Mouse (Mus musculus): ENCODE data around the gene Odf3l2.
A peak's percentile ranks its signal among the peaks of the same experiment; 100 is the strongest.

The Odf3l2 gene

GRCm38 (mm10) chr10:79645711-79646110 lies at the start of gene Odf3l2:
Gene Odf3l2 (minus strand): TSS chr10:79645738.
- no peak for DNase-seq (ENCODE audit: low spot score)

GRCm38 (mm10) chr10:79694379-79694655 lies 48.8 kb upstream of the Odf3l2 start:
- no peak for DNase-seq (ENCODE audit: low spot score)

GRCm38 (mm10) chr10:79693580-79694378 lies 48.2 kb upstream of the Odf3l2 start:
- DNase-seq (ENCODE audit: low spot score): no peak

DNA sequence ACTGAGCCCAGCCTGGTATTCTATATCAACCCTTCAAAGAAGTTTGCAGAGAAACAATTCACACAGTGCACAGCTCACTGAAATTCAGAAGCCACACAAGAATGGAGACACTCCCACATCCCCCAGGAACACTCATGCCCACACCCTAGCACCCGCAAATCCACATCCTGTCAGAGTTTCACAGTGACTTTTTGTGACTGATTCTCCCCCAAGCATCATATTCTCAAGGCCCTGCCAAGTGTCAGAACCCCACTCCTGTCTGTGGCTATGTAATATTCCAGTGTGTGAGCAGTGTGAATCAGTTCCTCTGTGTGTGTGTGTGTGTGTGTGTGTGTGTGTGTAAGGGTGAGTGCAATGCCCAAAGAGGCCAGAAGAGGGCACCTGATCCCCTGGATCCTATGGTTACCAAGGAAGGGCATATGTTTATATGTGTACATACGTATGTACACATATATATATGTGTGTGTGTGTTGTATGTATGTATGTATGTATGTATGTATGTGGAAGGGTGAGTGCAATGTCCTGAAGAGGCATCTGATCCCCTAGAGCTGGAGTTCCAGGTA lies 46.5 kb upstream of the Odf3l2 start:
- DNase-seq (ENCODE audit: low spot score): no peak

DNA sequence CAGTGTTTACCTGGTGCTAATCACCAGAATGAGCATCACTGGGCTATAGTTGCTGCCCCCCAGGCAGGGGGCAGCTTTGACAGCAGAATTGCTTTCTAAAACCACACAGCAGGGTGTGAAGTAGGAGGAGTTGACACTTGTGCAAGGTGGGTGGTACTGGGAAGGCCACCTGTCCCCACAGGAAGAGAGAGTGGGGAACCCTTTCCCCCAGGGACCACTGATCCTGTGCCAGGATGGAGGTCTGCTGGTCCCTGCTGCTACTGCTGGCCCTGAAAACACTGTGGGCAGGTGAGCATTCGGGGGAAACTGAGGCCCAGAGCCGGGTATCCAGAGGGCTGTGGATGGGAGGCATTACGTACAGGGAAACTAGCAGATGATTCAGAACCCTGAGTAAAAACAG lies 43.6 kb upstream of the Odf3l2 start:
- no peak for DNase-seq (ENCODE audit: low spot score)

- no peak for DNase-seq (ENCODE audit: low spot score)
Measured at GRCm38 (mm10) chr10:79688720-79689119, 43.2 kb upstream of the Odf3l2 start, which contains the start of gene Gzmm. Gene Gzmm (plus strand): TSS chr10:79689020.

DNA sequence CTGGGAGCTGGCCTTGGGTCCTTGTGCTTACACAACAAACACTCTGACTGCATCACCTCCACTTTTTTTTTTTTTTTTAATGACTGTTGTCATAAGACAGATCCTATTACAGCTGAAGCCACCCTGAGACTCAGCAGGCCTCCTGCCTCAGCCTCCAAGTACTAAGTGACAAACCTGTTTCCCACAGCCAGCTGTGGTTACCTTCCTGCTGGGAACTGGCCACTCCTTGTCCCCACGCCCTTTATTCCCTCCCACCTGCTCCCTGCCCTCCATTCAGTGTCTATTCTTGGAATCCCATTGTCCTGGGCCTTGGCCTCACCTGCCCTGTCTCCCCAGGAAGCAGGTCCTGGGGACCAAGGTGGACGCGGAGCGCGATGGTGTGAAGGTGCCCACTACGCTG lies 42.0 kb upstream of the Odf3l2 start:
- DNase-seq (ENCODE audit: low spot score): no peak

DNA sequence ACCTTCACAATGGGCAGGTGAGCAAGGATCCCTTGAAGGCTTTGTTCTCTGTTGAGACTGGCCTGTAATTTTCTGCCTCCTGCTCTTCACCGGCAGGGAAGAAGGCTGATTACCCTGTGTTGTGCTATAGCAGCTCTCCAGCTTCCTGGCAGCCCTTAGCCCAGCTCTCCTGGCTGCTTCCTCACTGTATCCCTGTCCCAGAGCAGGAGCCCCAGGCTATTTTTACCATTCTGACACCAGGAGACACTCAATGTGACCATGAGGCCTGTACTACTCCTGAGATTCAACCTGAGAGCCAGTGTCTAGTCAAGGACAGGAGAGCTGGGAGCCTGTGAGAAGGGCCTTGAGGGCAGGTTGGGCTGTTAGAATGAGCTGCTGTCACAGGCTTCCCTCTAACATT lies 41.2 kb upstream of the Odf3l2 start:
- DNase-seq (ENCODE audit: low spot score): no peak

GRCm38 (mm10) chr10:79686219-79686618 lies 40.7 kb upstream of the Odf3l2 start:
- no peak for DNase-seq (ENCODE audit: low spot score)

GRCm38 (mm10) chr10:79684770-79685600 lies 39.4 kb upstream of the Odf3l2 start:
- no peak for DNase-seq (ENCODE audit: low spot score)

DNA sequence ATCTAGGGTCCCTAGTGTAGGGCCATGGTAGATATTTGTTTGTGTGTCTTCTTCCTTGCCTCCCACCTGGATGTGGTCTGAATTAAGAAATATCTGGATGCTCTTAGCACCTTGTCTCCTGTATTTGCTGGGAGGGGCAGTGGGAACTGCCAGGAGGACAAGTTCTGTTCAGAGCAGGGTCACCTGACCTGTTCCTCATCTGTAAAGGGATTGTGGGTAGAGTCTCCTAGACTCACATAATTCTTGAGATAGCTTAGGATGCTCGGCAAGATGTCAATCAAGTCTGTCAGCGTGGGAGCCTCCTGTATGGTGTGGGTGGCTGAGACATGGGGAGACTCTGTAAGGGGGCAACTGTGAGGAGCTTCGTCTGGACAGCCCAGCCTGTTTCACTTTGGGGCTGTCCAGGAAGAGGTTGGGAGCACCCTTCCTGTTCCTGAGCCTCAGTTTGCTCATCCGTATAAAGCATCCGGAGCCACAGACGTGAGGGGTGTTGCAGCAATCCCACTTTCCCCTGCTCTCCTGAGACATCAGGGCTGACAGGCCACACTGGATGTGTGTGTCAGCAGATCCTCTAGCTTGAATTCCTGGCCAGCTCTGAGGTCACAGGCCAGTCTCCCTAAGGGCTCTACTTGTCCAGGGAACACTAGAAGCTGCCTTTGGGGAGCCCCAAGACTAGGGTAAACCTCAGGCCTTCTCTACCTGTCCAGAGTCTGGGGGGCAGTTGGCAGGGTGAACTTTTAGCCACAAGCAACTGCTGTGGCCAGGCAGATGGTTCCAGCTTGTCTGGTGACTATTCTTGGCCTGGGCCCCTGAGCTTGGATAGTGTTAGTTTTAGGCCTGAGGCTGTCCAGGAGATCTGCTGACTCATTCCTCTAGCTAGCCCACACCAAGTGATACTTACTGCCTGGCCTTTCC lies 38.4 kb upstream of the Odf3l2 start:
- DNase-seq (ENCODE audit: low spot score): no peak

- DNase-seq (ENCODE audit: low spot score): peak; percentile 64
Measured at GRCm38 (mm10) chr10:79682916-79683582, 37.5 kb upstream of the Odf3l2 start.

DNA sequence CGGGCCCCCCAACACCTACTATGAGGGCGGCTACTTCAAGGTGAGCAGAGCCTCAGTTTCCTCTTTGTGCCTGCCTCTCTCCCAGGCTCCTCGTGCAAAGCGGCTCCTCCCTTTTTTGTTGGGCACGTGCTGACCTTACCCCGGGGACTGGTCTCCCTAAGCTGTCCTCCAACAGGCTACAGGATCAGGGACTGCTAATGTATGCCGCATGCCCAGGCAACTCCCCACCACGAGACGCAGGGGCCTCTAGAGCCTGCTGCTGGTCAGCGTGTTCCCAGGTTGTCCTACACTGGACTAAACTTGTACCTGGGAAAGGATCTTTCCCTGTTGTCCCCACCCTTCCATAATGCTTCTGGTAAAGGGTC lies 37.0 kb upstream of the Odf3l2 start:
- peak; percentile 21 for DNase-seq (ENCODE audit: low spot score)

DNA sequence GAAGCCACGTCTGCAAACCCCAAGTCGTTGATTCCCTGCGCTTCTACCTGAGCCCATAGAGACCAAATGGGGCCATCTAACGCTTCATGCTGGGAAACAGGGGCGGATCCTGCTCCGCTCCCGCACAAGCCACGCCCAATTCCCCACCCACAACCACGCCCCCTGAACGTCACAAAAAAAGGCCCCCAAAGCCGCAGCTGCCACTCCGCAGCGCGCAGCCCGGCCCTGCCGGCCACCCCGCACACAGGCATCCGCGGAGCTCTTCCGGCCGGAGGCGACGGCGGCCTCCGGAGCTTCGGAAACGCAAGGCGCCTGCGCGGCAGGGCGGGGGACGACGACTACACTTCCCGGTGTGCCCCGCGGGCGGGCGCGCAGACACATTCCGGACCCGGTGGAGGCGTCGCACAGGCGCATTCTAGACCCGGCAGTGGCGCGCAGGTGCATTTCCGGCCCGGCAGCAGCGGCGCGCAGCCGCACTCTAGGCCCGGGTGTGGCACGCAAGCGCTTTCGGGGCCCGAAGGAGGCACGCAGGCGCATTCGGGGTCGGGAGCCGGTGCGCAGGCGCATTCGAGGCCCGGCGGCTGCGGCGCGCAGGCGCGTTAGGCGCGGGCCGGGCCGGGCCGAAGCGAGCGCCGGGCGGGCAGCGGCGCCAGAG lies 36.2 kb upstream of the Odf3l2 start, which contains the start of gene Cdc34:
TSS of gene Cdc34 (plus strand) at position 605 of the 655 bp plus-strand sequence.
- DNase-seq (ENCODE audit: low spot score): peak; percentile 98

GRCm38 (mm10) chr10:79680606-79681495 lies 35.3 kb upstream of the Odf3l2 start:
- DNase-seq (ENCODE audit: low spot score): no peak

- peak; percentile 32 for DNase-seq (ENCODE audit: low spot score)
Measured at GRCm38 (mm10) chr10:79675346-79676035, 30.0 kb upstream of the Odf3l2 start.

DNA sequence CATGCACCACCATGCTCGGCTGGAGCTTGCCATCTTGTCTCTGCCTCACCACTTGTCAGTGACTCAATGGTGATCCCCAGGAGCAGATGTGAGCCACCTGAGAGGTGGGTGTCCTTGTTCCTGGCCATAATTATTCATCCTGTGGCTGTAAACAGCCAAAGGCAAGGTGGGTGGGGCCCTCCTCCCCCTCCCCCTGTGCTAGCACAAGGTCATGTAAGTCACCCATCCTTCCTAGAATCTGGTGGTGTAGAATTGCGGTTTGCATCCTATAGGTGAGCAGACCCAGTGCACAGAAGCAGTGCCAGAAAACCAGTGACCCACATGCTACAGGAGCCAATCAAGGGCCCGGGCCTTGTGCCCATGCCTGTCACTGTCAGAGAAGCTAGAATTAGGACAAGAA lies 27.5 kb upstream of the Odf3l2 start:
- DNase-seq (ENCODE audit: low spot score): no peak

DNA sequence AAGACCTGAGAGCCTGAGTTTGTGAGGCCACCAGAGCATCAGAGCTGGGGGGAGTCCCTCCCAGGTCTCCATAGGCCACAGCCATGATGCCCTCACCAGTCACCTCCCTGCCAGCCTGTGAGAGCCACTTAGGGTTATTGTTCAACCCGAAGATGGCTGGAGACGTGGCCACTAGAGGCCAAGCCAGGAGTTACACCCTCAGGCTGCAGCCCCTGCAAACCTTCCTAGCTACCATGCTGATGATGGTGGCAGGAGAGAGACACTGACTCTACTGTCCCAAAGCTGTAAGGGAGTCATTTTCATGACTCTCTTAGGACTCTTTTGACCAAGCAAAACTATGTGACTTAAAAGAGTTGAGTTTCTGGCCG lies 26.5 kb upstream of the Odf3l2 start:
- peak; percentile 53 for DNase-seq (ENCODE audit: low spot score)

GRCm38 (mm10) chr10:79671396-79672087 lies 26.0 kb upstream of the Odf3l2 start:
- peak; percentile 76 for DNase-seq (ENCODE audit: low spot score)
